Mouse (Mus musculus) CH12.LX (cell line): ENCODE results near the gene Tmem60. TPM values are rescaled to one million over a fixed set of nuclear protein-coding genes. Genes with fewer than 3 reads are reported as not detected.

Experiments
- DNase-seq: peaks from one replicate; pipeline ENCODE4 v3.0.0-alpha.2; 2013; ENCODE audit errors: extremely low read depth
- H3K27ac ChIP-seq: 2 replicates; pipeline ENCODE4 v1.5.1; 2012; ENCODE audit warnings: low read depth, mild to moderate bottlenecking, control low read depth, moderate library complexity; ENCODE audit not compliant: insufficient read depth
- H3K27me3 ChIP-seq: replicated peaks from 2 replicates; pipeline ENCODE3; 2012; ENCODE audit warnings: inconsistent platforms
- H3K36me3 ChIP-seq, 2 experiments: replicated peaks in 1 of 2; 2 replicates each; pipeline versions ENCODE3 to v1.6.1; 2012; ENCODE audit warnings: inconsistent platforms in 1 of 2, low read length in 1 of 2, mild to moderate bottlenecking in 1 of 2, mixed read lengths in 1 of 2, moderate library complexity in 1 of 2; ENCODE audit not compliant: control insufficient read depth in 1 of 2, insufficient read depth in 1 of 2
- H3K4me1 ChIP-seq, 2 experiments: 2 replicates each; pipeline ENCODE4 v1.6.1; 2012; ENCODE audit warnings: inconsistent platforms in 1 of 2, moderate library complexity in 1 of 2; ENCODE audit not compliant: insufficient read depth in 2 of 2, control insufficient read depth in 1 of 2
- H3K4me2 ChIP-seq: 2 replicates; pipeline ENCODE4 v1.6.1; 2012; ENCODE audit warnings: low read depth, mild to moderate bottlenecking, control low read depth; ENCODE audit not compliant: poor library complexity, insufficient read depth, severe bottlenecking
- H3K4me3 ChIP-seq, 3 experiments: fragments of 150-350 bp in 1 of 3; sonication (generic) in 1 of 3; replicated peaks in 1 of 3; 2 replicates each; pipeline versions ENCODE3 to v1.5.1; 2011 to 2012; ENCODE audit warnings: low read depth in 2 of 3, low read length in 2 of 3, mild to moderate bottlenecking in 2 of 3, moderate library complexity in 2 of 3, control low read depth in 1 of 3, improper control_type of control experiment in 1 of 3, inconsistent platforms in 1 of 3, mixed read lengths in 1 of 3; ENCODE audit not compliant: poor library complexity in 1 of 3
- H3K79me2 ChIP-seq: replicated peaks from 2 replicates; pipeline ENCODE4 v1.6.1; 2012; ENCODE audit warnings: mild to moderate bottlenecking, moderate library complexity; ENCODE audit not compliant: control insufficient read depth, poor library complexity, insufficient read depth, severe bottlenecking; ENCODE audit errors: extremely low read depth
- H3K9ac ChIP-seq: 2 replicates; pipeline ENCODE4 v1.6.1; 2012; ENCODE audit warnings: low read depth, mild to moderate bottlenecking, control low read depth, moderate library complexity; ENCODE audit not compliant: insufficient read depth
- H3K9me3 ChIP-seq: replicated peaks from 2 replicates; pipeline ENCODE3; 2012; ENCODE audit warnings: low read length, inconsistent platforms, mixed read lengths
- BHLHE40 ChIP-seq: IDR thresholded peaks from 2 replicates; pipeline ENCODE4 v1.6.1; 2011; ENCODE audit warnings: mild to moderate bottlenecking, low read depth, low read length, improper control_type of control experiment
- CHD1 ChIP-seq: IDR thresholded peaks from 2 replicates; pipeline ENCODE4 v1.6.1; 2012; ENCODE audit warnings: low read depth, low read length, improper control_type of control experiment, inconsistent platforms
- CHD2 ChIP-seq: IDR thresholded peaks from 2 replicates; pipeline ENCODE4 v1.6.1; 2011; ENCODE audit warnings: low read length, improper control_type of control experiment
- E2F4 ChIP-seq: IDR thresholded peaks from 2 replicates; pipeline ENCODE4 v1.6.1; 2011; ENCODE audit warnings: low read depth, low read length, improper control_type of control experiment; ENCODE audit not compliant: insufficient replicate concordance
- ELF1 ChIP-seq: IDR thresholded peaks from 2 replicates; pipeline ENCODE4 v1.6.1; 2014; ENCODE audit warnings: low read depth, mild to moderate bottlenecking, inconsistent platforms, low read length, improper control_type of control experiment
- EP300 ChIP-seq: IDR thresholded peaks from 2 replicates; pipeline ENCODE4 v1.6.1; 2011; ENCODE audit warnings: low read length, improper control_type of control experiment
- ETS1 ChIP-seq: conservative IDR thresholded peaks from 2 replicates; pipeline ENCODE4 v1.6.1; 2012; ENCODE audit warnings: low read depth, mild to moderate bottlenecking, inconsistent platforms, low read length, improper control_type of control experiment, moderate library complexity
- HCFC1 ChIP-seq: IDR thresholded peaks from 2 replicates; pipeline ENCODE4 v1.6.1; 2012; ENCODE audit warnings: low read depth, mild to moderate bottlenecking, inconsistent platforms, low read length, improper control_type of control experiment
- JUN ChIP-seq: IDR thresholded peaks from 2 replicates; pipeline ENCODE4 v1.6.1; 2011; ENCODE audit warnings: low read depth, mild to moderate bottlenecking, low read length, improper control_type of control experiment, moderate library complexity; ENCODE audit not compliant: insufficient read depth
- JUND ChIP-seq: conservative IDR thresholded peaks from 2 replicates; pipeline ENCODE4 v1.6.1; 2011; ENCODE audit warnings: low read depth, low read length, improper control_type of control experiment
- KAT2A ChIP-seq: IDR thresholded peaks from 2 replicates; pipeline ENCODE4 v1.6.1; 2012; ENCODE audit warnings: low read length, improper control_type of control experiment, inconsistent platforms; ENCODE audit not compliant: insufficient replicate concordance
- MAFK ChIP-seq: IDR thresholded peaks from 2 replicates; pipeline ENCODE4 v1.6.1; 2011; ENCODE audit warnings: low read length, improper control_type of control experiment; ENCODE audit not compliant: insufficient replicate concordance
- MAX ChIP-seq: IDR thresholded peaks from 2 replicates; pipeline ENCODE4 v1.6.1; 2011; ENCODE audit warnings: low read length, improper control_type of control experiment
- MAZ ChIP-seq: IDR thresholded peaks from 2 replicates; pipeline ENCODE4 v1.6.1; 2012; ENCODE audit warnings: low read depth, mild to moderate bottlenecking, inconsistent platforms, low read length, improper control_type of control experiment, moderate library complexity
- MEF2A ChIP-seq: IDR thresholded peaks from 2 replicates; pipeline ENCODE4 v1.6.1; 2014; ENCODE audit warnings: low read depth, mild to moderate bottlenecking, inconsistent platforms, low read length, improper control_type of control experiment, borderline replicate concordance
- NELFE ChIP-seq: IDR thresholded peaks from 2 replicates; pipeline ENCODE4 v1.6.1; 2011; ENCODE audit warnings: low read depth, low read length, improper control_type of control experiment
- PAX5 ChIP-seq: IDR thresholded peaks from 2 replicates; pipeline ENCODE4 v1.6.1; 2012; ENCODE audit warnings: low read length, inconsistent platforms, mixed read lengths
- POLR2AphosphoS2 ChIP-seq: IDR thresholded peaks from 2 replicates; pipeline ENCODE4 v1.6.1; 2011; ENCODE audit warnings: low read depth, low read length, improper control_type of control experiment
- SIN3A ChIP-seq: IDR thresholded peaks from 2 replicates; pipeline ENCODE4 v1.6.1; 2012; ENCODE audit warnings: low read length, improper control_type of control experiment, inconsistent platforms
- SMC3 ChIP-seq: IDR thresholded peaks from 2 replicates; pipeline ENCODE4 v1.6.1; 2011; ENCODE audit warnings: low read depth, low read length, improper control_type of control experiment
- TBP ChIP-seq: conservative IDR thresholded peaks from 2 replicates; pipeline ENCODE4 v1.6.1; 2011; ENCODE audit warnings: low read depth, low read length, improper control_type of control experiment
- TCF12 ChIP-seq: IDR thresholded peaks from 2 replicates; pipeline ENCODE4 v1.6.1; 2014; ENCODE audit warnings: low read depth, mild to moderate bottlenecking, inconsistent platforms, low read length, improper control_type of control experiment
- USF1 ChIP-seq: IDR thresholded peaks from 2 replicates; pipeline ENCODE4 v1.6.1; 2014; ENCODE audit warnings: low read depth, mild to moderate bottlenecking, inconsistent platforms, low read length, improper control_type of control experiment
- USF2 ChIP-seq: conservative IDR thresholded peaks from 2 replicates; pipeline ENCODE4 v1.6.1; 2011; ENCODE audit warnings: low read depth, low read length, improper control_type of control experiment
- ZMIZ1 ChIP-seq: IDR thresholded peaks from 2 replicates; pipeline ENCODE4 v1.6.1; 2012; ENCODE audit warnings: low read depth, mild to moderate bottlenecking, inconsistent platforms, low read length, improper control_type of control experiment
- ZNF384 ChIP-seq: IDR thresholded peaks from 2 replicates; pipeline ENCODE4 v1.6.1; 2012; ENCODE audit warnings: low read depth, low read length, improper control_type of control experiment, inconsistent platforms
- dilution Hi-C: fragments of 300-500 bp; cut with MboI; formaldehyde crosslinking; loops from 2 replicates; pipeline ENCODE4 v1.14.3; 2020; ENCODE audit warnings: low sequenced_read_pairs; ENCODE audit not compliant: extremely low pct_unique_long_range_greater_than_20kb, extremely low pct_ligation_motif_present
- in situ Hi-C: fragments of 300-500 bp; cut with MboI; formaldehyde crosslinking; loops from 3 replicates; pipeline ENCODE4 v1.14.3; 2019; ENCODE audit warnings: low sequenced_read_pairs, low pct_ligation_motif_present, low pct_unique_long_range_greater_than_20kb, mixed read lengths
- polyA plus RNA-seq: library from polyadenylated mRNA; unstranded; fragments of >175 nt; gene quantifications from 2 replicates; pipeline ENCODE4 v1.2.1, GENCODE M21; 2012; ENCODE audit warnings: low read depth; ENCODE audit not compliant: insufficient read length
- total RNA-seq, 2 experiments: library from RNA; depleted of rRNA; stranded (reverse); fragments of 300-350 nt in 1 of 2; fragments of >200 nt in 1 of 2; gene quantifications; 2 replicates each; pipeline ENCODE4 v1.2.3; 2012 to 2014

The Tmem60 gene
- total and polyA plus RNA-seq, 3 experiments, result 12.9 to 35.4 (median 17.2) TPM

- dilution Hi-C loops, result no loop called here
- H3K4me1 ChIP-seq, result peaks cover 0 to 14% of the 10 kb centered on the region in 2 experiments; a peak in 1 of 4 replicates
- no peak for DNase-seq
Observed at GRCm38 (mm10) chr5:20847010-20847409, 35.0 kb upstream of the Tmem60 start.

GRCm38 (mm10) chr5:20855066-20855465 lies 26.9 kb upstream of the Tmem60 start:
- H3K27me3 ChIP-seq, result no peaks in the 10 kb centered on the region
- no peak for TF ChIP-seq USF2
- no peak for TF ChIP-seq TBP
- TF ChIP-seq JUN, result no peak
- TF ChIP-seq POLR2AphosphoS2, result no peak
- TF ChIP-seq USF1, result no peak
- no peak for TF ChIP-seq ZMIZ1
- no peak for TF ChIP-seq CHD1
- TF ChIP-seq JUND, result no peak
- no peak for TF ChIP-seq ETS1
- no peak for TF ChIP-seq EP300
- TF ChIP-seq HCFC1, result no peak
- no peak for TF ChIP-seq PAX5
- TF ChIP-seq NELFE, result no peak
- H3K36me3 ChIP-seq, result peaks cover 0 to 23% of the 10 kb centered on the region in 2 experiments
- no peaks in the 10 kb centered on the region for H3K9me3 ChIP-seq
- no peak for DNase-seq
- no peak overlapping the region for H3K27ac ChIP-seq
- in situ Hi-C loops, result no loop called here
- no peak overlapping the region for H3K4me3 ChIP-seq
- H3K79me2 ChIP-seq, result no peaks in the 10 kb centered on the region
- H3K9ac ChIP-seq, result no peak overlapping the region
- peaks cover 0 to 26% of the 10 kb centered on the region in 2 experiments; a peak in 2 of 4 replicates for H3K4me1 ChIP-seq
- no peak overlapping the region for H3K4me2 ChIP-seq
- dilution Hi-C loops, result no loop called here

More at GRCm38 (mm10) chr5:20847010-20847409, 35.0 kb upstream of the Tmem60 start:
- Histone ChIP-seq H3K4me3 (no peak overlapping the region), H3K79me2 (no peaks in the 10 kb centered on the region), H3K4me2 (no peak overlapping the region), H3K27me3 (no peaks in the 10 kb centered on the region), H3K9ac (no peak overlapping the region), H3K36me3 (peaks cover 0 to 22% of the 10 kb centered on the region in 2 experiments), H3K9me3 (no peaks in the 10 kb centered on the region), H3K27ac (no peak overlapping the region)
- in situ Hi-C loops, result no loop called here
- TF ChIP-seq MEF2A, result no peak
- no peak for TF ChIP-seq MAZ
- no peak for TF ChIP-seq ETS1
- TF ChIP-seq SIN3A, result no peak
- TF ChIP-seq MAX, result no peak
- TF ChIP-seq CHD2, result no peak
- TF ChIP-seq TCF12, result no peak
- no peak for TF ChIP-seq SMC3
- TF ChIP-seq MAFK, result no peak
- TF ChIP-seq KAT2A, result no peak
- TF ChIP-seq EP300, result no peak
- no peak for TF ChIP-seq POLR2AphosphoS2
- no peak for TF ChIP-seq E2F4
- TF ChIP-seq CHD1, result no peak
- TF ChIP-seq ZNF384, result no peak
- no peak for TF ChIP-seq ELF1
- no peak for TF ChIP-seq PAX5
- no peak for TF ChIP-seq BHLHE40
- TF ChIP-seq TBP, result no peak
